Mouse (Mus musculus): ENCODE results near the gene Slc44a5.
"Not testable (repeated sequence)": the region's sequence is repeated elsewhere in the genome, so short reads cannot be mapped to it uniquely, and the experiment has no call there.

Gene Slc44a5

DNA sequence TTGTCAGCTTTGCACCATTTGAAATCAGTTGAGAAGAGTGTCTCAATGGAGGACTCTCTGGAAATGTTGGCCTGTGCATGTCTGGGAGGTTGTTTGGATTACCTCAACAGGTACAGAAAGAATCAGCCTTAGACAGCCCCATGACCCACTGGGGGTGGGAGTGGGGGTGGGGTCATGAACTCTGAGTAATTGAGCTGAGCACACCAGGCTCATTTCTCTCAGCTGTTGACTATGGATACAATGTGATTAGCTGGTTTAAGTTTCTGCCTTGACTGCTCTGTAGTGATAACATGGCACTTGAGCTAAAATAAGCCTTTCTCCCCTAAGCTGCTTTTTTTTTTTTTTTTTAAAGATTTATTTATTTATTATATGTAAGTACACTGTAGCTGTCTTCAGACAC lies 242.5 kb downstream of the Slc44a5 start:
- no peak for DNase-seq (ENCODE audit: low spot score in 2 of 2)

DNA sequence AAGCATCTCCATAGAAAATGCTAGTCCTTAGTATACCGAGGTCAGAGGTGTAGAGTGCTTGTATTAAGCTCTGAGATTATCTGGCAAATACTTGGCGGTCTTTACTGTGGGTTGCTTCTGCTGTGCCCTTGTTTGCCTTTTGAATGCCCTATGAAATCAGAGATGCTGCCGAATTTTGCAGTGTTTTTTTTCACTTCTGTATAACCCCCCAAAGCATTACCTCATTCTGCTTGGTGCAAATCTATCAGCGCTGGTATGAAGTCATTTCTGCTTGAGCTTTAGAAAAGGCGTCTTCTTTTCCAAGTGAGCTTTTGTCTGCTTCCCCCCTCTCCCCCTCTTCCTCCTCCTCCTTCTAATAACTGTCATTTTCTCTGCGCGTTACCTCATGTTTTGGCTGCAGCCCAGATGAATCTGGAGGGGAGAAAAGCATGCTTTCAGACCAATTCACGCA lies 248.9 kb downstream of the Slc44a5 start:
- DNase-seq (ENCODE audit: low spot score in 2 of 2) = no peak

DNA sequence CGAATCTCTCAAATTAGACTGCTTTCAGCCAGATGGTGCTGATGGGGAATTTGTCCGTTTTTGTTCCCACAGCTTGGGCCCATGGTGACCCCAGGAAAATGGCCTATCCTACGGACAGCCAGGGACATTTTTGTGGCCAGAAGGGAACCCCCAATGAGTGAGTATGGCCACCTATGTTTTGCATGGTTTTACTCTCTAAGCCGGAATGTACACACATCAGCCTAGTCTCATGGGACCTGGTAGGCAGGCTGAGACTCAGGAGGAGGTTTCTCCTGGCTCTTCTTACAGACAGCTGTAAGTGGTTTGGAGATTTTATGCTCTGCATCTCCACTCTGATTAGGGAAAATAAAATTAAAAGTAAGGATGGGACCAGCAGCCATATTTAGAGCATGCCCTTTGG lies 249.5 kb downstream of the Slc44a5 start:
- DNase-seq (ENCODE audit: low spot score in 2 of 2) = no peak

DNA sequence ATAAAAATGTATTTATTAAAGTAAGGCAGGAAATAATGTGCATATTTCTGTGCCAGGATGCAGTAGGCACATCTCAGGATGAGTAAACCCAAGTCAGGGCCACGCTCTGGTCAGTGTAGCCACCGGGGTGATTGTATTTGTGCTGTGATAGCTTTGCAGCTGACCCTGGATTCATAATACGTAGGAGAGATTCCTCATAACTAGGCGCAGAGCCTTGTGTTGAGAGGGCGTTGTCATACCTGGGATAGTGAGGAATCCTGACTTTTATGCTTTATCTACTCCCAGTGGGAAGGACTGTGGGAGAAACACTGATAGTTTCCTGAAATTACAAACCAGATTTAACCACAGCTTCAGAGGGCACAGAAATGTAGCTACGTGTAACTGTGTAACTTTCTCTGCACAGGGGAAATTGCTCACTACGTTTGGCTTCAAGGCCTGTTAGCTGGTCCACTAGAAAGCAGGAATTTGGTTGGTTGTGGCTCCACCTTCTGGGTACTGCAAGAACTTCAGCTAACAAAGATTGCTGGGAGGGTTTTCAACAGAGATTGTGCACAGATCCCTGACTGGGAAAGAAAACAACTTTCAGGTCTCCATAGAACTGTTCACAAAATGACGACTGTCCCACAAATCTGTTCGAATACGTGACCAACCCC lies 253.0 kb downstream of the Slc44a5 start:
- DNase-seq (ENCODE audit: low spot score in 2 of 2) = peak; percentile 57 to 59

DNA sequence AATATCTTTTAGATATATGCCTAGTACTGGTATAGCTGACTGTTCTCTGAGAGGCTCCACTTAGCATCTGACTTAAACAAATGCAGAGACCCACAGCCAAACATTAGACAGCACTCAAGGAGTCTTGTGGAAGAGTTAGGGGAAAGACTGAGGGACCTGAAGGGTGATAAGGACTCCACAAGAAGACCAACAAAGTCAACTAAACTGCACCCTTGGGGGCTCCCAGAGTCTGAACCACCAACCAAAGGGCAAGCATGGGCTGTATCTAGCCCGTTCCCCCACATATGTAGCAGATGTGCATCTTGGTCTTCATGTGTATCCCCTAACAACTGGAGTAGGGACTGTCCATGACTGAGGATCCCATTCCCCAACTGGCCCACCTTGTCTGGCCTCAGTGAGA lies 271.7 kb downstream of the Slc44a5 start:
- DNase-seq (ENCODE audit: low spot score in 2 of 2) = no peak

DNA sequence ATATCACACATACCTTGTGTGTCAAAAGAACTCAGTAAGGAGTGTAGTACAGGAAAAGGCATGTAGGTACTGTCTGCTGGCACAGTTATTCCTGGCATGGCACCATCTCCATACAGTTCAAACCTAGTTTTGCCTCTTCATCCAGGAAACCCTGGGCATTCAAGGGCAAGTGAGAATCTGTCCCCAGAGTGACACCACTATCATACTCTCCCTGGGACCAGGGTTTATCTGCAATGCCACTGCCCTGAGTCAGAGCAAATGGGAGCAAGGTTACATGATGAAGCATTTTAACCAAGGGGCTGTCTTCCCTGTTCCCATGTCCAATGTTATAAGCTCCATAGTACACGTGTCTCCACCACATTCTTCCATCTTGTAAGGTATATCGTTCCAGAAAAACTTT lies 278.2 kb downstream of the Slc44a5 start:
- no peak for DNase-seq (ENCODE audit: low spot score in 2 of 2)

DNA sequence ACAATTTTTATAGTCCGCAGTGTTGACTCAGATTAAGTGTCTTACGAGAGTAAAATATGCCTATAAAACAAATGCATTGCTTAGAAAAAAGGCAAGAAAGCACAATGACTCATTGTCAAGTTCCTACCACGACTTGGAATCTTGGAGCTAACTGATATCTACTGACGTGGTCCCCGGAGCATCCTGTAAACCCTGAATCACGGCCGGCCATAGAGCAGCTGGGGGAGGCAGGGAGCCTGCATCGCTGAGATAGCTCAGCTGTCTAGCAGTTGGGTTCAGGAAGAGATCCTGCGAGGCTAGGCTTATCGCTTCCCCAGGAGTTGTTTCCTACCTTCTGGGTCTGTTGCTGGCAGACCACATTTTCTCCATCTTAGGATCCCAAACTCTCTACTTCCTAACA lies 279.0 kb downstream of the Slc44a5 start:
- no peak for DNase-seq (ENCODE audit: low spot score in 2 of 2)

DNA sequence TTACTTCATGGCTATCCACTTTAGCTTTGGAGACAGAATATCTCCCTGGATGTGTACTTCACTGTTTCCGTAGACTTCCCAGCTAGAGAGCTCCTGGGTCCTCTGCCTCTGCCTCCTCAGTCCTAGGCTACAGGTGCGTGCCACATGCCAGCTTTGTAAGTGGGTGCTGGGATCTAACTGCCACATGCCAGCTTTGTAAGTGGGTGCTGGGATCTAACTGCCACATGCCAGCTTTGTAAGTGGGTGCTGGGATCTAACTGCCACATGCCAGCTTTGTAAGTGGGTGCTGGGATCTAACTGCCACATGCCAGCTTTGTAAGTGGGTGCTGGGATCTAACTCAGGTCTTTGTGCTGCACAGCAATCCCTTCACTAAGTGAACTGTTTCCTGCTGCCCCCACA lies 281.0 kb downstream of the Slc44a5 start:
- DNase-seq (ENCODE audit: low spot score in 2 of 2) = not testable (repeated sequence)

DNA sequence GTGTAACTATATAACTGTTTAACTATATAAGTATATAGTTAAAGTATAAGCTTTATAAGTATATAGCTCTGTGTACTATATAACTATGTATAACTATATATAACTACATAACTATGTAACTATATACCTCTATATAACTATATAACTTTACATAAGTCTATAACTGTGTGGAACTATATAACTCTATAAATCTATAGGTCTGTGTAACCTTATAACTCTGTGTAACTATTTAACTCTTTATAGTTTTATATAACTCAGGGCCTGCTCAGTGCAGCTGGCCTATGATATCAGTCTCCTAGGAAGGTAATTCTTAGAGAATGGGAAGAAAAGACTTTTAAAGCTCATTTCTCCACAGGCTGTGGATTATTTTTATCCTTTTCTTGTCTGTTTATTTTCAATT lies 284.1 kb downstream of the Slc44a5 start:
- DNase-seq (ENCODE audit: low spot score in 2 of 2) = no peak

DNA sequence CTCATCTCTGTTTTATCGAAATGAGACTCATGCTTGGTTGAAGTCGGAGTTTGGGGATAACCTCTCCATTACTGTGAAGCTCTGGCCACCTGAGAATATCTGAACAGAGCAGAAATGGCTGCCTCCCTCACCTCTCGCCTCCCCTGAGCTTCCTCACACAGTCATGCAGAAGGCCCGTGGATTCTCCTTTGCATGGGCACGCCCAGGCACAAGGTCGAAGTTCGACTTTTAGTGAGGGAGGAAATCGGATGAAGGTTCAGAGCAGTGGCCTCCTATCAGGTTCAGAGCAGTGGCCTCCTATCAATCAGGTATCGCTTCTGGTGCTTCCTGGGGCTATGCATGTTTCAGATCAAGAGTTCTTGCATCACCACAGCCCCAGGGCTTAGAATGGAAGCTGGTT lies 295.1 kb downstream of the Slc44a5 start:
- DNase-seq (ENCODE audit: low spot score in 2 of 2) = no peak

DNA sequence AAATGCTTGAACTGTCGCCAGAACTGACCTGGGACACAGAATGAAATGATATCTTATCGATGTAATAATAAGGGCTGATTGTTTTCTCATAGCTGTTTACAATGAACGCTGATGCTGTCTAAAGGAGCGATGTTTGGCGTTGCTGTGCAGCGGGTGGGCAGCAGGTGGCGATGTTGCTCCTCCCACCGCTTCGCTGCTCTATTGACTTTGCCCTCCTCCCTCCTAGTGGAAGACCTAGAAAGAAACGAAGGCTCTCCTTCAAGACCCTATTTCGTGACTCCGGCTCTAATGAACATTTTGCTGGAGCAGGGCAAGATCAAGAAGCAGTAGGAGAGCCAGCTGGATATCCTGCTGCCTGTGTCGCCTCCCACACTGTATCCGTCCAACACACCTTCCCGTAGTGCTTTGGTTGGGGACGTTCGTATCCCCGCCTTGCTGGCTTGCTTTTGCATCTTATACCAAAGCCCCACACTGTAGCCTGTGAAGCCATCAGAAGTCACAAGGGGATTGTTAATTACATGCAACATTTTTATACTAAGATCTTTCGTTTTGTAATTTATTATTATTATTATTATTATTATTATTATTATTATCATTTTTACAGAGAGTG lies 296.6 kb downstream of the Slc44a5 start:
- peak; percentile 18 to 30 for DNase-seq (ENCODE audit: low spot score in 2 of 2)

DNA sequence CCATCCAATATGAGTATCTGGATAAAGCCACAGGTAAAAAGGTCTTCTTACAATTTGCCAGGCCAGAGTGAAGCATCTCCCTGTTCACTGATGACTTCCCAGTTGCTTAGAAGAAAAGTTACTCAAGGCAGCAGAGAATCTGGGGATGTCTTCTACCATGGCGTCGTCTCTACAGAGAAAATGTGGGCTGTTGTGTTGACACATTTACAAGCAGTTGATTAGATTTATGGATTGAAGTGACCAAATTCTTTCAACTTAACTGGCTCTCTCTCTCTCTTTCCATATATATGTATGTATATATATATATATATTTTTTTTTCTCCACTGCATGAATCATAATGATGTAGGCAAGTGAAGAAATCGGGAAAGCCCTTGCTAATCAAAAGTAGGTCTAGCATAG lies 301.4 kb downstream of the Slc44a5 start:
- no peak for DNase-seq (ENCODE audit: low spot score in 2 of 2)

DNA sequence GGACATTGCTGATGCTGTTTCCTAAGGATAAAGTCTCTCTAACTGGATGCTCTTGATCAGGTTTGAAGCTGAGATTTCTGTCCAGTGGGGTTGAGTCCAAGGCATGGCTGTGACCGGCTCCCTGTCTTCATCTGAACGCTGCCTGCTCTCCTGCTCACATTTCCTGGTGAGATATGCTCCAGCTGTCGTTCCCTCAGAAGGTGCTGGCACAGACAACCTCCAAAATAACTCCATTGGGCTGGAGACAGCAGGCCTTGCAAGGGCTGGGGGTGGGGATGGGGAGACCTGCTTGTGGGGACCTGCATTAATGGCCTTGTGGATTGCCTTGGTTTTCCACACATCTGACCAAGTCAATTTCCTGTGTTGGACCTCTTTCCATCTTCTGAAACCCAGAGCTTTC lies 311.0 kb downstream of the Slc44a5 start:
- DNase-seq (ENCODE audit: low spot score in 2 of 2) = no peak

DNA sequence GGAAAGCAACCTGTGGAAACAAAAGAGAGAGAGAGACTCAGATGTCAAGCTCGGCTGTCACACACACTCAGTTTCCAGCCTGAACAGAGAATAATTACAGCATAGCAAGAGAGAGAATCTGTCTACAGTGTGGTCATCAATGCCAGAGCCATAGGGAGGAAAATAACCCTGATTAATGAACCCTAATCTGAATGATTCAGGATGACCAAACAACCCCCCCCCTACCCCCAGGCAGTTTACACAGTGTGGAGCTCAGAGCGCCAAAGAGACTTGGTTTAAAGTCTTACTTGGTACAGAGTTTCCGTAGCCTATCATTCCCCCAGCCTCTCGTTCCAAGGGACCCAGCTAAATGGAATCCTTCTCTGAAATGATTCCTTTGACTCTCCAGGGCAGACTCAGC lies 312.1 kb downstream of the Slc44a5 start:
- no peak for DNase-seq (ENCODE audit: low spot score in 2 of 2)

DNA sequence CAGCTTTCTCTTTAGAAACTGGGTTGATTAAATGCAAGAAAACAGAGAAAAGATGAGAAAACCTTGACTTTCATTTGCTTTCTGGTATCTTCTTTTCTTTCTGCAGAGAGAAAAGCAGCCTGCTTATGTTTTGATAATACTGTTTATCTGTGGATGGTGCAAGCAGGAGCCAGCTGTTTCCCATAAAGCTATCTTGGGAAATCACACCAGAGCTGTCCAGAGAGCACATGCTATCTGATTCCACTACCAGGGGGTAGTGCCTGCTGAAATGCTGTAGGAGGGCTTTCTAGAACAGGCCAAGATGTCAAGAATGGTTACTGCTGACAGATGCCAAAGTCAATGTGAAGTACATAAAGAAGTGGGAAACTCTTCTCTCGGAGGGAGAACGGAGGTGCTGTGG lies 314.0 kb downstream of the Slc44a5 start:
- DNase-seq (ENCODE audit: low spot score in 2 of 2) = no peak

DNA sequence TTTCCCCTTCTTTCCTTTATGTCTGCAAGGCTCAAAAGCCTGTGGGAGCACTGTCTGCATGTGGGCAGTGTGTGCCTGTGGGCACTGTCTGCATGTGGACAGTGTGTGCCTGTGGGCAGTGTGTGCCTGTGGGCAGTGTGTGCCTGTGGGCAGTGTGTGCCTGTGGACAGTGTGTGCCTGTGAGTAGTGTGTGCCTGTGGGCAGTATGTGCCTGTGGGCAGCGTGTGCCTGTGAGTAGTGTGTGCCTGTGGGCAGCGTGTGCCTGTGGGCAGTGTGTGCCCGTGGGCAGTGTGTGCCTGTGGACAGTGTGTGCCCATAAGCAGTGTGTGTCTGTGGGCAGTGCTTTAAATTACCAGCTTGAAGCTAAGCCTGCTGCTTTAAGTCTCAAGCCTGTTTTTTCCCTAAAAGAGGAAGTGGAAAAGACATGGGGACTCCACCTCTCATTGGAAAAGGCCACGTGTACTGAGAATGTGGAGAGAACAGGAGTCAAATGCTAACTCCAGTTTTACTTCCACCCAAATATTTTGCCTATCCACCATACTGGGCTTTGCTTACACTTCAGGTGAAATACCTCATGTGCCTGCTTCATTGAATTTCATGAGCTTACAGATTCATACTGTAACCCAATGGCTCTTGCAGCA lies 315.3 kb downstream of the Slc44a5 start:
- no peak for DNase-seq (ENCODE audit: low spot score in 2 of 2)

DNA sequence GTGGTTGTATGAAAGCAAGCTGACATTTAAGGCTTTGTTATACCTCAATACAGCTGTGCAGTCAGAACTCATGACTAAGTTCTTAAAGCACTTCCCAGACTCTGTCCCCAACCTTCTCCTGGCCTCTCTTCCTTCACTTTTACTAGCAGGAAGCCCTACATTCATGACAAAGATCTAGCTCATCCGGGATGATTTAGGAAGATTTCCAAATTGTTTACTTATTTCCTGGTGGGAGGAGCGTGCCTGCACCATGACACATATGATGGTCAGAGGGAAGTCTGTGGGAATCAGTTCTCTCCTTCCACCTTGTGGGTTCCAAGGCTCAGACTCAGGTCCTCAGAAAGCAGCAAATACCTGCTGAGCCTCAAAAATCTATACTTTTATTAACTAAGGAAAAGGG lies 317.1 kb downstream of the Slc44a5 start:
- no peak for DNase-seq (ENCODE audit: low spot score in 2 of 2)

DNA sequence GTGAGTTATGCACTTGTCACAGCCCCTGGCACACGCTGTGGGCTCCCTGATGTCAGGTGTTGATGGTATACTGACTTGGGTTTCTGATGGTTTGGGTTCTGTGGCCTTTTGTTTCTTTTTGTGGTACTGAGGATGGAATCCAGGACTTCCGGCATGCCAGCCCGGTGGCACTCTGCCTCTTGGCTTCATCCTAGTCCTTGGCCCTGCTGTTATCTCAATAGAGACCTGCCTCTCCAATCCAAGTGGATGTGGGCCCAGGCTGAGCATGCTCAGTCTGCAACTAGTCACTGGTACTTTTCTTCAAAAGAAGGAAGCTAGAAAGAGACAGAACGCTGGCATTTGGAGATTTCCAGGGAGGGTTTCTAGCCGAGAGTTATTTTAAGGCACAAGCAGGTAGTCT lies 318.9 kb downstream of the Slc44a5 start:
- no peak for DNase-seq (ENCODE audit: low spot score in 2 of 2)

DNA sequence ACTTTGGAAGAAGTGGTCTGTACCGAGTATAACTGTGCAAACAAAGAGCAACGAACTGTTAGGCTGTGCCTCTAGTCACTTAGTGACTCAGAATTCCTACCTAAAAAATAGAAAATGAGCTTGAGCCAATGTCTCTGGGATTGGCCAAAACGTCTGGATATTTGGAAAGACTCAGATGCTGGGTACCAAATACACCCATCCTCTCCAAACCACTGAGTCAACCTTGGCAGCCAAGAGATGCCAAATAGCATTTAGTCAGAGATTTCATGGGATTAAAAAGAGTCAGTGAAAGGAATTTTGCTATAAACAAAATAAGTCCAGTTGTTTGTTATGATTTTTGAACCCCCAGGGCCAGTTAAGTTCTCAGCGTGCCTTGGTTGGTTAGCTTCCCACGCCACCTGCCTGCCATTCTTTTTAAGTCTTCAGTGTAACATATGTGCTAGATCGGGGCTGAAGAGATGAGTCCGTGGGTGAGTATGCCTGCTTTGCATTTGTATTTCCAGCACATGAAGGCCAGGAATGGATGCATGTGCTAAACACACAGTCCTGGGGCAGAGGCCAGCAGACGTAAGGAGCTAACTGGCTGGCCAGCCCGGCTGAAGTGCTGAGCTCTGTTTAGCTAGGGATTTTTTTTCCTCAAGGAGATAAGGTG lies 320.7 kb downstream of the Slc44a5 start:
- no peak for DNase-seq (ENCODE audit: low spot score in 2 of 2)

DNA sequence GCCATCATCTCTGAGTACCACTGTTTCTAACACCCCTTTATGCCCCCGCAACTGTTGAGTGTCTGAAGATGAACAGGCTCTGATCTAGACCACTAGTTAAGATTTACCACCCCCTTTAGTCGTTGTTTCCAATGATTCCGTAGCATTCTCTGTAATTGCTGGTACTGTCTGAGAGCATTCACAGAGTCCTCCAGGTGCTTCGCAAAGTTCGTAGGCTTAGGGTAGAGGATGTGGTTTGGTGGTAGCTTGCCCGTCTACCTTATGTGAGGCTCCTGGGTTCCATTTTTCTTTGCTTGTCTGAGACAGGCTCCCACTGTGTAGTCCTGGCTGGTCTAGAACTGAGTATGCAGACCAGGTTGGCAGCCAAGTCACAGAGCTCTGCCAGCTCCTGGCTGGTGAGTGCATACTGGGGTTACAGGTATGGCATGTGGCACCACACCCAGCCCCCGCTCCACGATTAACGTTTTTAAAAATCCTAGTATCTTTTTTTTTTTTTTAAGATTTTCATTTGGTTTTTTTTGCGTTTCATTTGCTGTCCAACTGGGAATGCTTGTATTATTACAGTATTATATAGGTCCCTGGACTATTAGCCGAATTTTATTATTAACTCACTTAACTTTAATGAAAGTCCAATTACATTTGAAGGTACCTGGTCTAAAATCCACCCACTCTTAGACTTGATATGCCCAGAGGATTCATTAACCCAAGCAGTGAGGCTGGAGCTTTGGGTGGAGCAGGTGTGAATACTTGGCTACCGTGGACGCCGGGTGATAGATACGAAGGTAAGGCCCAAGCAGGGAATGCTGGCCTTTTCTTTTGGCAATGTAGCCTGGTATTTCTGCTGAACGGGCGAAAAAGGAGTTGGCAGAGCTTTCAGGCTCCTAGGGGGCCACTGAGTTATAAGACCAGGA lies 321.9 kb downstream of the Slc44a5 start:
- no peak for DNase-seq (ENCODE audit: low spot score in 2 of 2)

DNA sequence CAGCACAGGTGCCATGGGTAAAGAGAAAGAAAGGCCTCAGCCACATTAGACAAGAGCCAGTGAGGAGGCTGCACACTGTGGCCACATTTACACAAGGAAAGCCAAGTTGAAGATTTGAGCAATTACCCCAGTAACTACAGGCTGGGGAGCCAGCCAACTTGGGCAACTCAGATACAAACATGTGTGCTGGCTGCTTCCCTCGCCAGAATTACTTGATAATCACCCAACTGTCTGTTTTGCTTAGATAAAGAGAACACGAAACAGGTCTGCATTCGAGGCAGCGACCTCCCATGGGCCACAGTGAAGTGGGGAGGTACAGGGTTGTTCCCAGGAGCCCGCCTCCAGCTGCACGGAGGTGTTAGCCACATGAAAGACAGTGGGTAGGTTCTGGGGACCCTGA lies 324.3 kb downstream of the Slc44a5 start:
- DNase-seq (ENCODE audit: low spot score in 2 of 2) = no peak

DNA sequence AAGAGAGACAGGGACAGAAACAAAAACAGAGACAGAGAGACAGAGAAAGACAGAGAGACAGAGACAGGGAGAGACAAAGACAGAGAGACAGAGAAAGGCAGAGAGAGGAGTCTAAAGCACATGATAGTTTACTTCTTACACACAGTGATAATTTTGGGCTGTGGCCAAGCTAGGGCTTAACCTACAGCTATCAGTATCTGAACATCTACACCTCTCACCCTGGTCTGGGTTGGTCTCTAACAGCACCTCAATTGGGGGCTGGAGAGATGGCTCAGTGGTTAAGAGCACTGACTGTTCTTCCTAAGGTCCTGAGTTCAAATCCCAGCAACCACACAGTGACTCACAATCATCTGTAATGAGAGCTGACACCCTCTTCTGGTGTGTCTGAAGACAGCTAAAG lies 325.3 kb downstream of the Slc44a5 start:
- DNase-seq (ENCODE audit: low spot score in 2 of 2) = no peak
